In the genomic region with DNA sequence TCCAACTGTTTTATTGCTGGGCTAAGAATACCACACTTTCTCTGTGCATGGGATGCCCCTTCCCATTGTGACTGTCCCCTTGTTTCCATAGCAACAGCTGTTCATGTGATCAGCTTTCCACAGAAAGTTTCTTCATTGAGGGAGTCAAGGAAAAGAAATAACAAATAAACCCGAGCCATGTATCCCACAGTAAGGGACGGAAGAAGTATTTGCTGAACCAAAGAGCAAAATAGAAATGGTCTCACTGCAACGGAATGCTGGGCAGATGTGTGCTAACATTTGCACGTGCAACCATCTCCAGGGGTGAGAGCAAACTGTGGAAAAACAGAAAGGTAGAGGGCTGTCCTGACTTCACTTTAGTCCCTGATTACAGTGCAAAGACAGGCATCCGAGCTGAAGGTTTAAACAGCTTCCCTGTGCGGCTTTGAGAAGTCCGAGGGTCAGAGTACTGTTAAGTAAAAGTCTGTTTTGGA, we compare ENCODE assay signal across 8 mouse cellular contexts. TPM values are rescaled to one million over a fixed set of nuclear protein-coding genes. Genes with fewer than 3 reads are reported as not detected.
DNase-seq lines count a peak whose midpoint lies in the region; ATAC-seq and TF ChIP-seq lines count a peak whose summit lies in the region.
"Had no signal": no experiment of that assay in that cellular context is flagged by ENCODE, and none has a peak within 500 bp of the region (broad histone marks: within the 10 kb centered on the region; RNA-seq: fewer than 3 reads in every experiment).

No protein-coding gene starts in this region.

- no peak for TF ChIP-seq POLR2A in lung, adult 2 months (IDR thresholded peaks at IDR 0.05; ENCODE audit: borderline replicate concordance, extremely low read depth, low read depth, low read length)

- no peak for DNase-seq in lung, adult 2 months
- DNase-seq in cerebellum, adult 18-20 months, result no peak
- DNase-seq in adrenal gland, postnatal 25 days, result no peak
- DNase-seq: liver, embryonic 13.5 days had no signal

- no peaks in the 10 kb centered on the region for H3K27me3 ChIP-seq in lung, embryonic 15.5 days
- no peaks in the 10 kb centered on the region for H3K27me3 ChIP-seq in forebrain, embryonic 12.5 days
- no peaks in the 10 kb centered on the region for H3K27me3 ChIP-seq in limb, embryonic 13.5 days
- H3K27me3 ChIP-seq in stomach, embryonic 16.5 days (ENCODE audit: control insufficient read depth, insufficient read depth, low read length), result no peaks in the 10 kb centered on the region
- H3K27me3 ChIP-seq: liver, embryonic 13.5 days had no signal

- TF ChIP-seq CTCF in lung, adult 2 months (IDR thresholded peaks at IDR 0.05; ENCODE audit: insufficient read depth, low read length), result no peak

- no peaks in the 10 kb centered on the region for H3K9me3 ChIP-seq in lung, embryonic 15.5 days
- no peaks in the 10 kb centered on the region for H3K9me3 ChIP-seq in forebrain, embryonic 12.5 days
- no peaks in the 10 kb centered on the region for H3K9me3 ChIP-seq in limb, embryonic 13.5 days
- H3K9me3 ChIP-seq in stomach, embryonic 16.5 days (replicated peaks; ENCODE audit: control insufficient read depth, low read length), result no peaks in the 10 kb centered on the region
- H3K9me3 ChIP-seq: liver, embryonic 13.5 days had no signal

- H3K9ac ChIP-seq in lung, embryonic 15.5 days, result no peak overlapping the region
- no peak overlapping the region for H3K9ac ChIP-seq in forebrain, embryonic 12.5 days
- H3K9ac ChIP-seq in limb, embryonic 13.5 days, result no peak overlapping the region
- H3K9ac ChIP-seq in stomach, embryonic 16.5 days (ENCODE audit: low read length), result 0 out of 2 replicates have a peak overlapping the region, but pooled peaks have one; percentile 41
- H3K9ac ChIP-seq: liver, embryonic 13.5 days had no signal

- no peak overlapping the region for H3K4me3 ChIP-seq in lung, embryonic 15.5 days
- H3K4me3 ChIP-seq in lung, adult 2 months (replicated peaks; ENCODE audit: extremely low read depth, low read depth, low read length), result no peak overlapping the region
- H3K4me3 ChIP-seq in forebrain, embryonic 12.5 days (replicated peaks), result no peak overlapping the region
- no peak overlapping the region for H3K4me3 ChIP-seq in limb, embryonic 13.5 days
- no peak overlapping the region for H3K4me3 ChIP-seq in stomach, embryonic 16.5 days (replicated peaks; ENCODE audit: low read length)
- H3K4me3 ChIP-seq: liver, embryonic 13.5 days had no signal

- peak; percentile 55; the same call in 1 of the 2 replicates for ATAC-seq in lung, embryonic 15.5 days (ENCODE audit: borderline replicate concordance, extremely low read depth, low FRiP score, low TSS enrichment)
- ATAC-seq in forebrain, embryonic 12.5 days (ENCODE audit: low FRiP score), result peak; percentile 55; the same call in 1 of the 2 replicates
- peak; percentile 59 for ATAC-seq in limb, embryonic 13.5 days (ENCODE audit: low FRiP score, low read depth)
- peak; percentile 44; the same call in 1 of the 2 replicates for ATAC-seq in stomach, embryonic 16.5 days (ENCODE audit: insufficient read depth, low FRiP score)

- H3K27ac ChIP-seq in lung, embryonic 15.5 days, result peak overlapping the region; percentile 72
- peak overlapping the region; percentile 21; the same call in 1 of the 2 replicates for H3K27ac ChIP-seq in forebrain, embryonic 12.5 days
- peak overlapping the region; percentile 58; the same call in 1 of the 2 replicates for H3K27ac ChIP-seq in limb, embryonic 13.5 days
- peak overlapping the region; percentile 46; the same call in 1 of the 2 replicates for H3K27ac ChIP-seq in stomach, embryonic 16.5 days (ENCODE audit: low read length)
- H3K27ac ChIP-seq: liver, embryonic 13.5 days had no signal

- 0 out of 2 replicates have a peak overlapping the region, but pooled peaks have one; percentile 13 for H3K4me2 ChIP-seq in lung, embryonic 15.5 days
- no peak overlapping the region for H3K4me2 ChIP-seq in forebrain, embryonic 12.5 days
- H3K4me2 ChIP-seq in limb, embryonic 13.5 days (replicated peaks), result peak overlapping the region; percentile 21; the same call in 1 of the 2 replicates
- peak overlapping the region; percentile 31; the same call in 1 of the 2 replicates for H3K4me2 ChIP-seq in stomach, embryonic 16.5 days (ENCODE audit: low read depth, low read length)
- H3K4me2 ChIP-seq: liver, embryonic 13.5 days had no signal

- H3K4me1 ChIP-seq in lung, embryonic 15.5 days, result peaks cover 20% of the 10 kb centered on the region
- peaks cover 13% of the 10 kb centered on the region for H3K4me1 ChIP-seq in lung, adult 2 months (ENCODE audit: control insufficient read depth, insufficient read depth, low read length)
- H3K4me1 ChIP-seq in forebrain, embryonic 12.5 days, result peaks cover 18% of the 10 kb centered on the region
- H3K4me1 ChIP-seq in limb, embryonic 13.5 days, result peaks cover 29% of the 10 kb centered on the region
- 0 out of 2 replicates have a peak, but pooled peaks cover 12% of the 10 kb centered on the region for H3K4me1 ChIP-seq in stomach, embryonic 16.5 days (ENCODE audit: control insufficient read depth, insufficient read depth, low read length)
- H3K4me1 ChIP-seq: liver, embryonic 13.5 days had no signal

- WGBS in lung, embryonic 15.5 days, result 20% methylated on average over 7 of the region's 7 CpGs
- WGBS in lung, adult 2 months, result 30% methylated on average over 7 of the region's 7 CpGs
- 34% methylated on average over 7 of the region's 7 CpGs for WGBS in forebrain, embryonic 12.5 days
- 37% methylated on average over 7 of the region's 7 CpGs for WGBS in limb, embryonic 13.5 days
- WGBS in stomach, embryonic 16.5 days, result 21% methylated on average over 7 of the region's 7 CpGs

- no peaks in the 10 kb centered on the region for H3K36me3 ChIP-seq in lung, embryonic 15.5 days
- H3K36me3 ChIP-seq in forebrain, embryonic 12.5 days (replicated peaks), result no peaks in the 10 kb centered on the region
- H3K36me3 ChIP-seq in limb, embryonic 13.5 days, result no peaks in the 10 kb centered on the region
- no peaks in the 10 kb centered on the region for H3K36me3 ChIP-seq in stomach, embryonic 16.5 days (ENCODE audit: control insufficient read depth, insufficient read depth, low read length)
- H3K36me3 ChIP-seq: liver, embryonic 13.5 days had no signal

RNA-seq across cellular contexts. Expression of gene Gm17571, which starts 8.1 kb away (rescaled TPM):
- not detected in 2 replicates for polyA plus RNA-seq in lung, embryonic 15.5 days (2015; fragmentation: Nextera tagmentation; extraction: Ambion mirVana)
- polyA plus RNA-seq in lung, adult 2 months (2012; rRNA removed), result not detected in 2 replicates
- not detected in 2 replicates for polyA plus RNA-seq in forebrain, embryonic 12.5 days (2016; fragmentation: Nextera tagmentation; extraction: Ambion mirVana)
- polyA plus RNA-seq in limb, embryonic 13.5 days (2015; fragmentation: Nextera tagmentation; extraction: Ambion mirVana), result not detected in 2 replicates
- polyA plus RNA-seq in stomach, embryonic 16.5 days (2015; fragmentation: Nextera tagmentation; extraction: Ambion mirVana), result not detected in 2 replicates
- total RNA-seq in adrenal gland, postnatal 25 days (2021), result not detected in 2 replicates
- polyA plus RNA-seq: liver, embryonic 13.5 days had no signal

Comparison
In these comparisons a context has a peak if more than half of its experiments do, and no peak if none do; other contexts are left out.
1. H3K27ac ChIP-seq: peak in every context shown above with its lines; median percentile 72 in lung, embryonic 15.5 days; 58 in limb, embryonic 13.5 days; 46 in stomach, embryonic 16.5 days; 21 in forebrain, embryonic 12.5 days.